Mouse (Mus musculus) skeletal muscle tissue, adult 2 months (tissue): ENCODE measurements around the gene Clrn2.

ENCODE experiments used
- DNase-seq: peaks from one replicate; pipeline ENCODE4 v3.0.0-alpha.2; 2012; ENCODE audit warnings: low read depth, low spot score

Gene Clrn2

DNA sequence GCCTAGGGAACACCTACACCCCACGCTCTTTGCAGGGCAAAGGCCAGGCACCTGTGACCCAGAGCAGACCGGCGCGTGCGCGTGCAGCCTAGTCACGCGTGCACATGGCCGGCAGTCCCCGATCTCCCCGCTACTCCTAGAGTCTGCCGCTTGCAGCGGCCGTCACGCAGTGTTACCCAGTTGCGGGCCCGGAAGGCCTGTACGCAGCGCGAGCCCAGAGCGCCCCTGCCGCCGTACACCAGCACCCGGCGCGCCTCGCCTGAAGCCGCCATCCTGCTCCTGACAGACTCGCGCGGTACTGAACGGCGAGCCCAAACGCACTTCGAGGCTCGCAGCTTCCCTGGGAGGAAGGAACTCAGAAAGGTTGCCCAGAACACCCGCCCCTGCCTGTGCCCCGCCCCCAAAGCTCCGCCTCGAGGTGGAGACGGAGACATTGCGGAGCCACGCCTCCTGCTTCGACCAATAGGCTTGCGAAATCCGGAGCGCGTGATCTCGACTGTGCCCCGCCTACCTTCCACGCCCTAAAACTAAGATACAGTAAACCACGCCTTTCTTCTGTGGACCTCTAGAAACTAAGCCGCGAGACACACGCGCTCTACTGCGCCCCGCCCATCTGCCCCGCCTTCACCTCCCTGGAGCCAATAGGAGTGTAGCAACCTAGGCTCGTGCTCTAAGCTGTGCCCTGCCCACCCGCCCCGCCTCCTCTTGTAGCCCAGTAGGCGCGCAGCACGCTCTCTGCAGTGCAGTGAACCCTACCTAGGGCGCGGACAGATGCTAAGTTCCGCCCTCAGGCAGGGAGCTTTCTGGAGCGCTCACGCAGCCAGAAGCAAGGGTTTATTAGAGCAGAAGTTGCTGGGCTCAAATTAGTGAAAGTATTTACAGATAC lies 3.5 kb upstream of the Clrn2 start, which contains the start of gene Qdpr:
TSS of gene Qdpr (minus strand) at position 406 of the 886 bp plus-strand sequence.
- DNase-seq: peak; percentile 98

DNA sequence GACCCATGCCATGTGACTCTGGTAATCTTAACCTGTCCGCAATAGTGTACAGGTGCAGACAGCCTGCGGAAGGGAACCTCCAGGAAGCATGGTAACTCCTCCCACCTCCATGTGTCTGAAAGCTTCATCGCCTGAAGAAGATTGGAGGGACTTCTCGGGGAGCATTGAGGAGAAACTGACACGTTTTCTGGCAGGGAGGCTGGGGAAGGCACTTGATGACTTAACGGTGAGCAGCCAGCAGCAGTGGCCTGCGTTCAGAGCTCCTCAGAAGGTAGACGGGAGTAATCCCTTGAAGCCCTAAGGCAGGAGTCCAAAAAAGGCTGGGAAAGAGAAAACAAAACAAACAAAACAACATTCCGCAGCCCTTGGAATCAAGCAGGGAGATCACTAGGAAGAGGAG lies 905 bp downstream of the Clrn2 start:
- no peak for DNase-seq

DNA sequence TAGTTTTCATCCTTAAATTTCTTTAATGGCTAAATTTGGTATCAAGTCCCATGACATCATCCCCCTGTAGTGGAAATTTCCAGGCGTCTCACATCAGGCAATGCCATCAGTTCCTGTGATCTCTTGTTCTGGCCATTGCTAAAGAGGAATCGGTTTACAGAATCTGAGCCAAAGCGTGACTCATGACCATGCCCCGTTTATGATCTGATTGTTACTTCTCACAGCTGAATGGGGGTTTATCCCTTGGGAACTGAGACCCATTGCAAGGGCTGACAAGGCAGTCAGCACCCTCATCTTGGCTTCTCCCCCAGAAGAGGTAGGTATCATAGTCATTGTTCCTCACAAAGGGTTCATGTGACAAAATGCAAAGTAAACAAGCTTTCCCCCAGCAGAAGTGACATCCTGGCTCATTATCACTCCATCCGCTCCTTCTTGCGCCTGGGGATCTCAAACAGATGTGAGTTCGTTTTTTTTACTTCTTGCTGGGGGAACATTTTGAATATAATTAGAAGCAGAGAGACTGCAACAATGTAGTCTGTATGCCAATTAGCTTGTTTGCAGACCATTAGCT lies 19.4 kb downstream of the Clrn2 start:
- peak; percentile 32 for DNase-seq

DNA sequence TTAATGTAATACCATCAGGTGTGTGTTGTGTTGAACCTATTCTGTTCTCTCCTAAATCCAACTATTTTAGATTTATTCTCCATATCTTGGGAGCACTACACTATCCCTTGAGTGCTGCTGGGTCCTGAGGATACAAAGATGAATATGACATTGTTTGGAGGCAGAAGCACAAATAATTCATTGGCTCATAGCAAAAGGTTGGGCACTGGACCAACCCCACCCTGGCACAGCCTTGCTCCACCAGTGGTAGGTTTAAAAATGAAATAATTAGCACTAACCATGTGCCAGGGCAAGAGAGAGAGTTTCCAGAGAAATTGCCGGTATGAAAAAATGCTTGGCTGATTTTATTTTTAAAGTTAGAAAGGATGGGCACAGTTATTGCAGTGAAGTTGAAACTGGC lies 20.0 kb downstream of the Clrn2 start:
- DNase-seq: no peak

DNA sequence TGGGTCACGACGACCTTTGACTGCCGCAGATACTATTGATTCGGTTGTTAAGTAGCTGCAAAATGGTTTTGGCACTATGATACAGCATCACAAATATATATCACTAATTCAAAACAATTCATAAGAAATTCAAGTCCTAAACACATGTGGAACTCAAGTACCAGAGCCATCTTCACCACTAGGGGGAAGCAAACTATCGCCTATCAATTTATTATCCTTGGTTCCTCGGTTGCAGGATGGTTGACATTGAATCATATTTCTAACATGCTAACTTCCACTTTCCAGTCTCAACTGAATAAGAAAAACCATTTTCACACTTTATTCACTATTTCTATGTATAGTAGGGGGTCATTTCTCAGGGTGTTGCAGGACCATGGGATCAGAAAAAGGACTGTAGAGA lies 20.7 kb downstream of the Clrn2 start:
- DNase-seq: peak; percentile 38

DNA sequence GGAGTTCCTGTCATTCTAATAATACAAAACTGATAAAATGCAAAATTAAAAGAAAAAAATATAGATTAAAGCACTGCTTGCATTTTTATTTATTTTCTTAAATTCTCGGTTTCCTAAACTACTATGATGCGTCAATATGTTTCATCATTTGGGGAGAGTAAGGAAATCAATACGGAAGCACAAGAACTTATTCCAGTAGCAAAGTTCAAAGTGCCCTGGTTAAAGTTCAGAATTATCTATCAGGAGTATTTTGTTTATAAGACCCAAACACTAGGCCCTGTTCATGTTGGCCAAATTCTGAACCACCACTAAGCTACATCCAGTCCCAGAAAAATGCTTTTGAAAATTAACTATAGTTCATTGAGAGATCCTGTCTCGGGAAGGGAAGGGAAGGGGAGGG lies 21.2 kb downstream of the Clrn2 start:
- no peak for DNase-seq

DNA sequence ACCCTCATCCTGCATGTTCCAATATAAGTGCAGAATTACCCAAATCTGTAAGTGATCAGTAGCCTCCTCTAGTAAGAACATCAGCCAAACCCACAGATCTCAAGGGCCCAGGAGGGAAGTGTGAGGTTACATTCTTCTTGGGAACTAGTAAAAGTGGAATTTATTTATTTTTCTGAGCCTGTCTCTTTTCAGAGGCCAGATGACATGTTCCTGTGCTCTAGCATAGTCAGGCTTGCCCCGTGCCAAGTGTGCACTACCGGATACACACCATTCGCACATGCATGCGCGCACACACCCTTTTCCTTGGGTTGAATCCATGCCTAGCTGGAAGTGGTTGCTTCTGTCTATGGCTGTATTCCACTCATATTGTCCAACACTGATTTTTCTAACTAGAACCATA lies 22.2 kb downstream of the Clrn2 start:
- DNase-seq: no peak

DNA sequence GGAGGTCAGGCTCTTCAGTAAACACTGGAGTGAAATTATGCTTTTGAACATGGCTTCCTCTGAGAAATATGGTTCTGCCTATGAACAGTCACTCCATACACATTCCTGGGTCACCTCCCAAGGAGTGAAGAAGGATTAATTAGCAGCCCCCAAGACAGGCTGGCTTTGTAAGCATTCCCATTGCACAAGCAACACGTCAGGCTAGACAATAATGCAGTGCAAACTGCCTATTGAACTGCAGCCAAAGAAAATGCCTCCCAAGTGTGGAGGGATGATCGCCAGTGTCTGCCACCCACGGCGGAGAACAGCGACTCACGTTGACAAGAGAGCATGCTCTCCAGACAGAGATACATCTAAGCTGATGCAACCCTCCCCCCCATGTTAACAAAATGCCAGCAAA lies 22.7 kb downstream of the Clrn2 start:
- DNase-seq: no peak

DNA sequence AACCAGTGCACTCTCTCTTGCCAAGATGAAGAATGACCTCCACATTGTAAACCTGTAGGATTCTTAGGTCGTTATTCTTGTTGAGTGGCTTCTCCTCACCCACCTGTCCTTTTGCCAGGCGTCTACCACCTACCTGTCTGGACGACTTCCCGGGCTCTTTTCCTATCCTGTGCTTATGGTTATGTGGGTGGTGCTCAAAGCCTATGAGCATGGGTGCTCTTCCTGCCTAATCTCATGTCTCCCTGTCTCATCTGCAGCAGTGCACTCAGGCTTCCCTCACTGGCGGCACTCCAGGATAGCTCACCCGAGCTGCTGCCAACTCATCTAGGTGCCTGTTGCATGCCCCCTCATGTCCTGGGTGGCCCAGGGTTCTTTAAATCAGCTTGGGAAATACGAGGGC lies 24.1 kb downstream of the Clrn2 start:
- no peak for DNase-seq

DNA sequence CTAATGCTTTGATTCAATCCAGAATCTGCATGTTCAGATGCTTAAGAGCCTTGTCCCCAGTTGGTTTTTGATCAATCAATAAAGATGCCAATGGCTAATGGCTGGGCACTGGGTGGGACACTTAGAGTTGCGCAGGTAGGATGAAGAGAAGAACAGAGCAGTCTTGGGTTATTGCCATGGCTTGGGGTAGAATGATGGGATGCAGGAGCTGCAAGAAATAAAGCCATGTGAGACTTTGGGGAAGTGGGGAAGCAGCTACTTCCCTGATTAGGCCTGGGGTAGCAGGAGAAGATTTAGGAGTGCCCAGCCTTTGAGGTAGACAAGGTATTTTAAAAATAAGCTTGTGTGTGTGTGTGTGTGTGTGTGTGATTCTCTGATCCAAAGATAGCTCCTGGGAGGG lies 26.5 kb downstream of the Clrn2 start:
- DNase-seq: no peak

DNA sequence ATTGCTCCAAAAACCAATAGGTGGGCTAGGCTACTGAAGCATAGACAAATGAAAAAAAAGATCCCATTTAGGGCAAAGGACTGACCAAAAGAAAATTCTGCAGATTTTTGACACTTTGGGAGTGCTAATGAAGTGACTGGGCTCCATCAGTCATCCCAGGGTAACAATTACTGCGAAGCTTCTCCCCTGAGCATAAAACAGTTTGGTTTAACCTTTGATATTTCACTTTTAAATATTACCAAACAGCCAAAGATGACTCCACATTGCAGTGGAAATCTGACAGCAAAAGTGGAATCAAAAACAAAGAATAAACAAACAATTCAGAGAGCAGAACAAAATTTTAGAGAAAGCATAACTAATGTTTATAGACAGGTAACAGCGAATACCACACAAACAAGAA lies 27.6 kb downstream of the Clrn2 start:
- DNase-seq: no peak

DNA sequence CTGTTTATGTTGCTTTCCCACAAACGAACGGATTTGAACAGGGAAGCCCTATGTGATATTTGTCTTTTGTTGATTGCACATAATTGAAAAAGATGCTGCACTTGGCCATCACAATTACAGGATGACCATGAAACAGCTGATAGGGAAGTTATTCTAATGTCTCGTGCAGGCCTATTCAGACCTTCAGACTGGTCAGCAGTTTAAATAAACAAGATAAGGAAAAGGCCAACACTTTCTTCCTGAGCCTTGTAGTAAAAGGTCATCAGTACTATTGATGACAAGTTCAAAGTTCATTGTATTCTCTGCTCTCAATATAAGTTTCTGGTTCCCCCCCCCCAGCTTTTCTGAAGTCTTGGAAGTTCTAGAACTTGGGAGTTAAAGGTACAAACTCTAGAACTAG lies 29.1 kb downstream of the Clrn2 start:
- DNase-seq: no peak

DNA sequence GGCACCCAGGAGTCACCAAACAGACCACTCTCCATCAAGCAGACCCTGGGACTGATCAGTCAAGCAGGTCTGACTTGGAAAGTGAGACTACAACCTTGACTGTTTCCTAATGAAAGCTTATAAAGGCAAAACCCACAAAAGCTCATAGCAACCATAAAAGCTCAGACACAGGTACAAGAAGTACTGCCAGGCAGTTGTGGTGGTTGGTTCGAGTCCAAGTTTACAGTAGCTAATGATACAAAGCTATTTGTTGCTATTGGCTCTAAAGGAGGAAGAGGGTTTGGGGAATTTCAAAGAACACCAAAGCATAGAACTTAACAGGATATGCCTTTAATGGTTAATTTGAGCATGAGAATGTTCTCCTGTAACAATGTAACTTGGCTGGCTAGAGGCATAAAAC lies 30.1 kb downstream of the Clrn2 start:
- DNase-seq: no peak

DNA sequence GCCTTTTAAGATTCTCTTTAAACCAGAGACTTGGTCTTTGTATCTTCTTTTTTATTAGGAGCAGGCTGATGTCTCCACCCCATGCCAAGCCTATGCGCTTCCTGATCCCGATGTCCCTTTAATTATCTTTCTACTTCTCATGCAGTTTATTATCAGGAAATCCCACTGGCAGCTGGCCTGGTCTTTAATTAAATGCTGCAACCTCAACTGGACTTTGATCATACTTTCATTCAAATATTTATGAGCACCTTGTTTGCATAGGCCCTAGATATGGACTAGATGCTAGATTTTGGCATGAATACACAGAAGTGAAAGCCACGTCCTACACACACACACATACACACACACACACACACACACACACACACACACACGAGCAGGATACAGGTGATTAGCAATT lies 38.2 kb downstream of the Clrn2 start:
- DNase-seq: no peak

DNA sequence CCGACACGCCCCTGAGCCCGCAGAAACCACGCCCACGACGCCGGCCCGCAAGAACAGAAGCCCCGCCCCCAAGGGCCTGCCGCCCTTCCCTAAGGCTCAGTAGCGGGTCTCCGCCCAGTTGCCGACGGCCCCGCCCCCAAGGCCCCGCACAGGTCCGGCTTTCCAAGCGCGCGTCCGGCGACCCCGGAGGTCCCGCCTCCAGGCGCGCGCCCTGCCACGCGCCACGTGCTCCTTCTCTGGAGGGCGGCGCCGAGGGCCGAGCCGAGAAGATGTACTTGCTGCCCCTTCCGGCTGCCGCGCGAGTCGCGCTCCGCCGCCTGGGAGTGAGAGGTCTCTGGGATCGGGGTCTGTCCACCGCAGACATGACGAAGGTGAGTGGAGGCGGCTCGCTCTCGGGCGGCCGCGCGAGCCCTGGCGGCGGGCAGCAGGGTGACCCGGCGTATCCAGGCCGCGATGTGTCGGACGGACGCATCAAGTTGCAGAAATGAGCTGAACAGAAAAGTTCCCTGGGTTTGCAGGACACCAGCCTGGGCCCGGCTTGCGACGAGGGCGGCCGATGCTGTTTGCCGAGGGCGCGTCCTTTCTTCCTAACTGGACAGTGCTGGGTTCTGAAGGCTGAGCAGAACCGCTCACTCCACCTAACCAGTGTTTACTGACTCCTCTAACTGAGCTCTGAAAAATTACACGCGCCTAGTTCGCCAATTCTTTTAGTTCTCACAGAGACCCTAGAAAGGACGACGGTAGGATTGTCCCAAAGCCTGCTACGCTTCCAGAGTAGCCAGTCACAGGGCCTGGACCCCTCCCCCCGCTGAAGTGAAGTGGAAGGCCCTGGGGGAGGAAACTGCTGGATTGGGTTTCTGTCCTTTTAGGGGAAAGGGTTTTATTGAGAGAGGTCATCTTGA lies 39.9 kb downstream of the Clrn2 start, which contains the start of gene Lap3:
TSS of gene Lap3 (plus strand) at position 184 of the 902 bp plus-strand sequence.
- DNase-seq: peak; percentile 96

DNA sequence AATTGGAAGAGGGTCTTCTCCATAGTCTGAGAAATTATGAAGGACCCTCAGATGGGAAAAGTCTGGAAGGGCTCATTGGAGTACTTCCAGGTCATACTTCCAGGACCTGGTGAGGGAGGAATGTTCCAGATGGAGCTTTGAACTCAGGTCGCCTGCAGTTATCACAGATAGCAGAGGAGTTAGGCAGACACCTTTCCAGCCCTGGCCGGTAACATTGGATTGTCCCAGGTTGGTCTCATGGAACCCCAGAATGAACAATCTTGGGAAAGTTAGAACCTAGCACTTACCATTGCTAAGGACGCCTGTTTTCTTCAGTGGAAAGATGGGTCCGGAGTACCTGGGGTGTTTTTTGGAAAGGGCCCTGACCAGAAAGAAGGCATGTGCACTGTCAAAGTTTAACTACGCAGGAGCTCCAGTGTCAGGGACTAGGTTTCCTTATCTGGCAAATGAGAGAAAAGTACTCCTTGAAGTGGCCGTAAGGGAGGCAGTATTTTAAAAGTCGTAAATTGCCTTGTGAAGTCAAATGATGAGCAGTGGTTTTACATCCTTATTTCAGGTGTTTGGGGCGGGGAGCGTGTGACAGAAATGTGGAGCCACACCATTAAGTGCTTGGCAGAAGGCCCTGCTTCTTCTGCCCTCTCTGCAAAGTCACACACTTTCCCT lies 40.7 kb downstream of the Clrn2 start:
- DNase-seq: no peak

DNA sequence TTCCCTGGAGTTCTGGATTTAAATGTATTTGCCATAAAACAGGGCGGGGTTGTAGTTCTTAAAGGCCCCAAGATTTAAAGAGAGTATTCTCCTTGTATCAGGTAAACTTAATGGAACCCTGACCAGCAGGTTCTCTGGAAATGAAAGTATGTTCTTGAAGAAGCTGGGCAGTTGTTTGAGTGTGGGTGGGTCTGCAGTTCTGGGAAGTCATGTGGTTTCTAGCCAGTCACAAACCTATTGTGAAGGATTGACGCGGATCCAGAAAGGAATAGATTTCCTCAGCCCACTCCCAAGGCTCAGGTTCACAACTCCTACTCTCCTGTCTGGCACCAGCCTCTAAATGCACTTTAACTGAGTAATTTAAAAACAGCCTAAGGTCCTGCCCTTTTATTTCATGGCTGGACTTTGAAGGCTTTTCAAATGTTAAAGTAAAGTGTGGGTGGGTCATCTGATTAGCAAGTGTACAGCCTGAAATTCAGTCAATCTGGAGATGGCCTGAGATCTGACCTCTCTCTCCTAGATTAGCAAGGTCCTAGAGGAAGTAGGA lies 42.0 kb downstream of the Clrn2 start:
- DNase-seq: no peak

DNA sequence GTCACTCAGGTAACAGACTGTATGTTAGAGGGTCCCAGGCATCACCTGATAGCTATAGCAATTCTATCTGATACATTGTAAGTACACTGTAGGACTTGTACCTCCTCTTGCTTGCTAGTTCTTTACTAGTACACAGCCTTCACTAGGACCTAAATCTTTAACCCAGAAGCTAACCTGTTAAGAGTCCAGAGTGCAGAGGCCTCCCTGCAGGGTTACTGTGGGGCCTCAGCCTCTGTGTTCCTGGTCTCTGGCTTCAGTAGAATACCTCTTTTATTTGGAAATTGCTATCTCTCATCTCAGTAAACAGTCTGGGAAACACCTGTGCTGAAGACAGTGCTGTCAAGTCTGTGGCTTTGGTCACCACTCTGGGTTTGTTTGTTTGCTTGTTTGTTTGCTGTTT lies 42.5 kb downstream of the Clrn2 start:
- DNase-seq: no peak

DNA sequence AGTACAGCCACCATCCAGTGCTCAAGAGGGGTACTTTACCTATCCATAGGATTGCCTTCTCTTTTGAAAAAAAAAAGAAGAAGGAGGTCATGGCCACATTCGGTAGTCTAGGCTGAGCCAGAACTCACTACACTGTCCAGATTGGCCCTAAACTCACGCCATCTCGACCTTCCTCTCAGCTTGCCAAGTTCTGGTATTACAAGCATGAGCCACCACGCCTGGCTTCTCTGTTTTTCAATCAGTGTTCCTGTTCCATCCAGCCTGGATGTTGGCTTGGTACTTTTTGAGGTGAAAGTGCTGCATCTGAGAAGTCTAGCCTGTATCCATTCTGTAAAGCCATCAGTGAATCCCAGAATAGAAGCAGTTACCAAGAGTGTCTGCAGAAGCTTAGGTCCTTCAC lies 42.9 kb downstream of the Clrn2 start:
- DNase-seq: no peak

DNA sequence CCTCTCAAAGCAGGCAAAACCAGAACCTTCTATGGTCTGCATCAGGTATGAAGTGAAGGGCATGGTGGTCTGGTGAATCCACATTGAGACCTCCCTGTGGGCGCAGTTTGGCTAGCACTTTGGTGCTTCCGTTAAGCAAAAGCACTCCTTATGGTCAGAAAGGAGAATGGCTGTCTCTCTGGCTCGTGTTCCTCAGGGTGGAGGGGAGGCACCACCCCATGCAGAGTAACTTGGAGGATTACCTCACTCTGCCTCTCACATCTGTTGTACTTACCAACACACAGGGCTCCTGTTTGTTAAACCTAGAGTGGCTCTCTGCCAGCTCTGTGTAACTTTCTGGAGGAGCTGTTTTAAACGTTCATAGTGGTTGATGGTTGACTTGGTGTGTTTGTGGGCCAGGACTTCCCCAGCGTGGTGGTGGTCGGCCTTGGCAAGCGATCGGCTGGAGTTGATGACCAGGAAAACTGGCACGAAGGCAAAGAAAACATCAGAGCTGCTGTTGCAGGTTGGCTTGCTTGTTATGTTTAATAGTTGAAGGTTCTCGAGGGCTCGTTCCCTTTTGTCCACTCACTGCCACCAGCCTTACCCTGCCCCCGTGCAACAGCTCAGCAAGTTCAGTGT lies 43.5 kb downstream of the Clrn2 start:
- no peak for DNase-seq

DNA sequence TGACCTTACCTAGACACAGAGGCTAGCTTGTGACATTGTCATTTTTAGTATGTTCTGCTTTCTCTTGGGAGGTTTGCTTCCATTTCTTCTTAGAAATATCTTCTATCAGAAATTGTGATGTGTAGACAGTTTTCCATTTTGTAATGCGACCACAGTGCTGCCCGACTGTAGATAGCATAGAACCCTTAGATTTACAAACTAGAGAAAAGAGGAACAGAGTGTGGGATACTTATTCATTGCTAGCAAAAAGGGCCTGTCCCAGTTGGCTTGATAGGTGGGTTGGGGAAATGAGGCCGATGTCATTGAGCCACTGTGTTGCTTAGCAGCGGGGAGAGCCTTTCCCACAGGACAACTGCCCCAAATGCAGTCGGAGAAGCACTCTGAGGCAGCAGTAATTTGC lies 44.0 kb downstream of the Clrn2 start:
- no peak for DNase-seq
